Mouse (Mus musculus) megakaryocyte progenitor cell, adult 5-6 weeks (primary cell): ENCODE measurements around the gene Plaa. TPM values are rescaled to one million over a fixed set of nuclear protein-coding genes. Genes with fewer than 3 reads are reported as not detected.
"Not testable (repeated sequence)": the region's sequence is repeated elsewhere in the genome, so short reads cannot be mapped to it uniquely, and the experiment has no call there.

Experiments used
- ATAC-seq: replicated peaks from 2 replicates; pipeline ENCODE4 v1.8.0; 2016; ENCODE audit warnings: mild to moderate bottlenecking, moderate TSS enrichment, inconsistent platforms; ENCODE audit not compliant: poor library complexity
- total RNA-seq, 2 experiments: library from RNA; stranded (forward) in 1 of 2; stranded (reverse) in 1 of 2; fragments of 157-497, 149-512 nt in 1 of 2; fragments of 200-1000 nt in 1 of 2; gene quantifications; 2 replicates each; pipeline versions ENCODE4 v1.2.3 to v1.2.4; 2015 to 2017

Gene Plaa
- total RNA-seq (2015) (75.1 and 82.3 TPM in 2 replicates), total RNA-seq (2017) (102 and 109 TPM in 2 replicates)

DNA sequence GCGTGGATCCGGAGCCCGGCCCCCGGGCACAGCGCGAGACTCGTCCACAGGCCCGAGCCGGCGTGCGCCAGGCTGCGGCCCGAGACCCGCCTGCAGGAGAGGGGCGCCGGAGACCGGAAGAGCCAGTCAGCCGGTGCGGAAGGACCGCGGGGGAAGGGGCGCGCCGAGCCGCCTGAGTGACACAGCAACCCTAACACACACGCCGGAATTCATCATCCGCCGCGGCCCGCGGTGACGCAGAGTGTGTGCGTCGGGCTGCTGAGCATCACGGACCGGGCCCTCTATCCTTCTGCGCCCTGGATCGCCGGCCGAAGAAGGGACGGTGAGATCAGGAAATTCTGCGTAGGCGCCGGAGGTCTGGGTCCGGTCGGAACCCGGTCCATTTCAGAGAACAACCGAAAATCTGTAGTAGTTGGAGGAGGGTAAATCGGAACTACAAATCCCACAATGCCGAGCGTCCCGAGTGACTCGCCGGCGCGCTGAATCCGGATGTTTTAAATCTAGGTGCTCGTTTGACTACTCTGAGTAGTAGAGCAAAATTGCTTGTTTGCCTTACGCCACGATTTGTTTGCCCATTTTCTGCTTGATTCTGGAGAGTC is at the start of gene Plaa:
Gene Plaa (minus strand): TSS at position 214 of the 599 bp plus-strand sequence.
- peak; percentile 97 for ATAC-seq

DNA sequence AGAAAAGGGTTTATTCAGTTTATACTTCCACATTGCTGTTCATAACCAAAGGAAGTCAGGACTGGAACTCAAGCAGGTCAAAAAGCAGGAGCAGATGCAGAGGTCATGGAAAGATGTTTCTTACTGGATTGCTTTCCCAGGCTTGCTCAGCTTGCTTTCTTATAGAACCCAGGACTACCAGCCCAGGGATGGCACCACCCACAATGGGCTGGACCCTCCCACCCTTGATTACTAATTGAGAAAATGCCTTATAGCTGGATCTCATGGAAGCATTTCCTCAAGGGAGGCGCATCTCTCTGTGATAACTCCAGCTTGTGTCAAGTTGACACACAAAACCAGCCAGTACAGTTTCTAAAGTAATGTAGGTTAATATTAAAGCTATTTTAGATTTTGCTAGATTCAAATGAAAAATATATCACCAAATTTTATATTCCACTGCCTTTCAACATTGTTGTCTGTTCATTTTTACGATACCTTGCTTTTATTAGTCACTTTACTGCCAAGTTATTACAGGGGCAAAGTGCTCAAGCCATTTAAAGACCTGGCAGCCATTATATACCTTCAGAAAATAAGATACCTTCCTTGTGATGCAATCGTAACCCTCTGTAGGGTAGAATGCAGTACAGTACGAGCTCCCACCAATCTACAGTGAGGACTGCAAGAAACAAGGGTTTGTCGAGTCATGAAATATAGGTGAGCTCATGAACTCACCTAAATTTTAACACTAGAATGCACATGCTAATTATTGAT is 47.6 kb upstream of the Plaa start:
- ATAC-seq = not testable (repeated sequence)

DNA sequence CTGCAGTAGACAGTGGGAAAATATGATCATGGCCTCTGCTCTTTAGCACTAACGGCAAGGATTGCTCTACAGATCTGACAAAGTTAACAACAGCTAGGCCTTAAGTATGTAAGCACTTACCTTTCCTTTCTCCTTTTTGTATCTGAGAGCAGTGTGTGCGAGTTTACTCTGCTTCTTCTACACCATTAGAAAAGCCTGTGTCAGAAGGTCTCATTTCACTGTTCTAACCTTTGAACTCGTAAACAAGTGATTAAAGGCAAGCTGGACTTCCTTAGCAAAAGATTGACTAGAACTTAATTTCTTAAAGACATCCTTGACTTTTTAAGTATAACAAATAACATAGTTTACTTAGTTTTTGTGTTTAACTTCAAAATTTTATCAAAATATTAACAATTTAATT is 46.9 kb upstream of the Plaa start, which contains the start of gene Lrrc19:
Gene Lrrc19 (minus strand): TSS at position 225 of the 400 bp plus-strand sequence.
- no peak for ATAC-seq

DNA sequence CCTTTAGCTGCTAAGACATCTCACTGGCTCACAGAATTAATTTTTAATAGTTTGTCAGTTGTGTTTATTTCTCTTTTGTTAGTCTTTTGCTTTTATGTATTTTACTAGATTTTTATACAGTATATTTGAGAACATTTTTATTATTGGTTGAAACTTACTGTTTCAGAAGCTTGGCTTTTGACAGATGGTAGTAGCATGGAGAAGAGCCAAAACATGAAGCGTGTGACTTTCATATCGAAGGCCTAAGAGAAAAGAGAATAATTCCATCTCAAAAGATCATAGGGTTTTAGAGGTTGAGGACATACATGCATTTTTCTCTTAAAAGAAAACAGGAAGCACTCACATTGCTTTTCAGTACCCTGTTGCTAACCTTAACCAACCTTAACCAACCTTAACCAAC is 40.1 kb upstream of the Plaa start:
- no peak for ATAC-seq

DNA sequence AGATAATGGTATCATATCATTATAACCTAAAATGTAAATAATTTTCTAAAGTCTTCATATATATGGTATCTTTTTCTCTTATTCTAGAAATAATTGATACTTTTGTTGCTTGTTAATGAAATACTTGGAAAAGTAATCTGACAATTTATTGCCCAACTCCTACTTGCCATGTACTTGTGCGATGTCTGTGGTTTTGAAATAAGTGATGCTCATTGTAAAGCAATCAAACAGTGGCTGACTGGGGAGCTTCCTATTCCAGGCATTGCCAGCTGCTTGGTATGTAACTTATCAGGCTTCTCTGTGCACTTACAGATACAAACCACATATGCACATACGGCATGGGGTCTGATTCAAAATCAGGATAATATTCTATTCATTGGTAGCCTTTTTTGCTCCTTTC is 17.0 kb upstream of the Plaa start:
- no peak for ATAC-seq

DNA sequence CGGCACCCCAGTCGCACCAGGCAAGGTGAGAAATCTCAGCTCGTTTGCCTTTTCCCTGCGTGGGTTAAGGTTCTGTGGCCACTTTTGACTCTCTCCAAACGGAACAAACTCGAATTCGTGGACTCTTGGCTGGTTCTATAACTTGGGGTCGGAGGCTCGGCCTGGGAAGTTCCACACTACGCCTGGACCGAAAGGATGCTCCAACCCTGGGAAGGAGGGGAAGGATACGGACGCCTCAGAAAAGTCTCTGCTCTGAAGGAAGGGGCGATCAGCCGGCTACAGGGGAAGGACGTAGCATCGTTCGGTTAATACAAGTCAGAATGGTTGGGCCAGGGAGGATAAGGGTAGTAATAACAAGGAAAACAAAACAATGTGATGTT is 11.6 kb upstream of the Plaa start:
- peak; percentile 41 for ATAC-seq

DNA sequence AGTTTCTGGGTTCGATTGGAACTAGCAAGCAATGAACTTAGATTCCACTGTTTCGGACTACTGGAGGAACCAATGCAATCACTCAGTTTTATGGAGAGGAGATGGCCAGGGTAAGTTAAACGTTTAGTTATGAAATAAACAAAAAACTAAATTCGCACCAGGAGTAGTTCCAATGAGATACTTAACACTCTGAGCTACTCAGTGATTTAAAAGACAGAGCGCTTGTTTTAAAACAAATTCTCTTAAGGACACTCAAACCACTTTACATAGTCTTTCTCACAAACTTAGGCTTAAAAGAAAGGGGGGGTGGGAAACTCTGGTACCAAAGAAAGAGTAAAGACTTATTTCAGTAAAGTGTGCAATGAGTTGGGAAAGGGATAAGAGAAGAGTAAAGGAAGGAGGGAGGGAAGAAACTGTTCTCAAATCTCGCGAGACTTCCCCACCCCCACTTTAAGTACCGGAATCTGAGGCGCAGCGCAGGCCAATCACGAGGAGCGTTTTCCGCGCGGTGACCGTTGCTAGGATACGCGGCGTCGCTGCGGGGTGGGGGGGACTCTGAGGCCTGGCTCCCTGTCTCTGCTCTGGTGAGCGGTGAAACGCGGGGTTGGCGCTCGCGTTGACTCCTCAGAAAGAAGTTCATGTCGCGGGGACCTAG is 11.1 kb upstream of the Plaa start, which contains the start of gene Ift74:
Gene Ift74 (plus strand): TSS at position 520 of the 655 bp plus-strand sequence.
- peak; percentile 100 for ATAC-seq

DNA sequence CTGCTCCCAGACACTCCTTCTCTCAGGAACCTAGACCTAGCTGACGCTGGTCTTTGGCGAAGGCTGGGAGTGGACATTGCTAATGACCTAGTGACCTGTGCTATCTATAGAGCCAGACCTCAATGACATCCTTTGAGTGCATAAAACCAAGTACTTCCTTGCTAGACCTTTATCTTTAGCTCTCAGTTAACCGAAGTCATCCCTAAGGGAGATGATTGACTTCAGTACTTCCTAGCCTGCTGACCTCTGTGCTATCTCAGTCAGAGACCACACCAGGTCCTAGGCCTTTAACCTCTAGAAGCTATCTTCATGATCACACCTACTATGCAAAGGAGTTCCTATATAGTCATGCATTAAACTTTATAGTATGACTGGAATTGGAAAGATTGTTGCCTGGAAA is 7.3 kb upstream of the Plaa start:
- no peak for ATAC-seq

DNA sequence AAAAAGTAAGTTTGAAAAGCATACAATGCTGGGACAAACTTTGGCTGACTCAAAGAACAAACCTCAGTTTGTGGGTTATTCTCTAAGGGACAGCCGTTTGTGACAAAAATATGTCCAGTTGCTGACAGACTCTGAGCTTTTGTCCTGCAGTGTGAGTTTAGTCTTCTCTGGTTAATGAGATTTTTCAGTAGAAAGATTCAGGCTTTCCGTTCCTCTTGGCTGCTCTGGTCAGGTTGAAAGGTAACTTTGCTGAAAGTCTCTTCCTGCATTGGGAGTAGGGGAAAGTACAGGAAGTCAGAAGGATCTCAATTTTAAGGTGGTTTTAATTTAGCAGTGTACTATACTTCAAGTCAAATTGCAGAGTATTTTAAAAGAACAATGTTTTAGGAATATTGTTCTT is 2.5 kb upstream of the Plaa start:
- ATAC-seq = no peak

DNA sequence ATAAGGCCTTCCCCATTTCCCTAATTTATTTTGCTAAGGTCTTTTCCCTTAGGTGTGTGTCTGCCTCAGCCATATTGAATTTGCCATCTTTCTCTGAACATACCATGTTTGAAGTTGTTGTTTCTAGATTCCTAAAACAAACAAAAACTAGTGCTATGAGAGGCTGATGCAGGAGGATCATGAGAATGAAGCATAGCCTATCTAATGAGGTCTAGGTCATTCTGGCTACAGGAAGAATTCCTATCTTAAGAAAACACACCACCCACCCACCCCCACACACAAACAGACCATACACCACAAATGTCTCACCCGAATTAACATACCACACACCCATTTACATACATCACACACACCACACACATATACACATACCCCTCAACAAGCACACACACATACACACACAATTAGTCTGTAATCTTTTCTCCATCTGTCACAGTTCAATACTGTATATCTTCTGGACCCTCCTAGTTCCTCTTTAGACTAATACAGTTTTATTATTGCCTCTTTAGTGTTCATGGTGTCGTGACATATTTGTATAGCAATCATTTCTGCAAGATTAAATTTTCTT is 1.5 kb upstream of the Plaa start:
- ATAC-seq = no peak

DNA sequence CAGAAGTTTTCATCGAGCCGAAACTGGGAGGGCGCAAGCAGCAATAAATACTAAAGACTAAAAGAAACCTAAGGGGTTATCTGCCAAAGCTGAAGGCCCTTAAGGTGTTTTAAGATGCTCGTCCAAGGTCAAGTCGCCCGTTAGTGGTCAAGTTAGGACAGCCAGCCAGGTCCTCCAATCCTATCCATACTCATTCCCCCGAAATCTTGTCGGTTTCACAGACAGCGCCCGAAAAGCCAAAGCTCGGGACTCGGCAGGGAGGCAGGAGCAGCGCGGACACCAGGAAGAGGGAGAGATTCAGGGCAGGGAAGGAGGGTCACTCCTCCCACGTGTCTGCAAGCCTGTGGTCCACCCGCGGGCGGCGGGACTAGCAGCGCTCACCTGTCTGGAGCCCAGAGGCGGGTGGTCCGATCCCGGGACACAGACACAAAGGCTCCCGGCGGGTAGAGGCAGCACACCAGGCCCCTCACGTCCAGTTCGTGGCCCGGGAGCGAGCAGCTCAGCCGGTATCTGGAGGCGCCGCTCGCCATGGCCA is 481 bp downstream of the Plaa start:
- peak; percentile 49 for ATAC-seq

DNA sequence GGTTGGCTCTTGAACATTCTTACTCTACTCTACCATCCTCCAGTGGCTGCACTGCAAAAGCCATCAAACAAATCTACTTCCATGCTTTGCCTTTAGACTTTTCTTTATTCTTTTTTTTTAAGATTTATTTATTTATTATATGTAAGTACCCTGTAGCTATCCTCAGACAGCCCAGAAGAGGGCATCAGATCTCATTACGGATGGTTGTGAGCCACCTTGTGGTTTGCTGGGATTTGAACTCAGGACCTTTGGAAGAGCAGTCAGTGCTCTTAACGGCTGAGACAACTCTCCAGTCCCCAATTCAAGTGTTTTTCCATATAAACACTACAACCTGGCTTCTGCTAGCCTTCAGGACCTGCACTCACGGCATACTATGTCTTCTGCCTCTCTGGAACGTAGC is 1.6 kb downstream of the Plaa start:
- no peak for ATAC-seq

DNA sequence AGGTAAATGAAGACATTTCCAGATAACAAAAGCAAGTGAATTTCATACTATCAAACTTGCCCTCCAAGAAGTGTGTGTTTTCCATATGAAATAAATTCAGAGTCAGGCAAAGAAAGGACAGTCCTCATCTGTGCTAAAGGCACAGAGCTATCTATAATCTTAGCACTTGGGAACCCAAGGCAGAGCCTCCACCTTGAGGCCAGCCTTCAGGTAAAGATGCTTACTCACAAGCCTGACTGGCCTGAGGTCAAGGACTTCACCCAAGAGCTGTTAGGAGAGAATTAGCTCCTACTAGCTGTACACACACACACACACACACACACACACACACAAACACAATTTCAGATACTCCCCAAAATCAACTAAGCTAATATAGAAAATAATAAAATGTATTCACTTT is 10.3 kb downstream of the Plaa start:
- no peak for ATAC-seq

DNA sequence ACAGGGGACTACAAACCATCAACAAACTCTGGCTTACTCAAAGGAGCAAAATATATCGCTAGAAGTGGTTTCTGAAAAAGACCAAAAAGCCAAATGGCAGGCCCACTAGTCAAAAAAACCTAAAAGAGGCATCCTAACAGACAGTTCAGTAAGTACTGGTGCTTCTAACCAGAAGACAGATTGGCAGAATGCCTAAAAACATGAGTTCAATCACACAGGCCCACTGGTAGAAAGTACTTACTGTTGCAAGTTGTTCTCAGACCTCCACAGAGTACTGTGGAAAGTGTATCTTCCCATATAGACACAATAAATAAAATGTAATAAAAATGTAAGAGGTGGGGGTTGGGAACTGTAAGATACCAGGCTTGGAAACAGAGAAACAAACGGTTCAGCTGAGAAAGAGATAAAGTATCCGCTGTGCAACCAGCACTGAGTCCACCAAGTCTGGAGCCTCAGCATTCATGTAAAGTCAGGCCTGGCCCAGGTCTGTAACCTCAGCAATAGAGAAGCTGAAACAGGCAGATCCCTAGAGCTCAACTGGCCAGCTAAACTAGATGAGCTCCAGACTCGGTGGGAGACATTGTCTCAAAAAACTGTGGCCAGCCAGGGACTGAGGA is 11.2 kb downstream of the Plaa start:
- peak; percentile 67 for ATAC-seq

DNA sequence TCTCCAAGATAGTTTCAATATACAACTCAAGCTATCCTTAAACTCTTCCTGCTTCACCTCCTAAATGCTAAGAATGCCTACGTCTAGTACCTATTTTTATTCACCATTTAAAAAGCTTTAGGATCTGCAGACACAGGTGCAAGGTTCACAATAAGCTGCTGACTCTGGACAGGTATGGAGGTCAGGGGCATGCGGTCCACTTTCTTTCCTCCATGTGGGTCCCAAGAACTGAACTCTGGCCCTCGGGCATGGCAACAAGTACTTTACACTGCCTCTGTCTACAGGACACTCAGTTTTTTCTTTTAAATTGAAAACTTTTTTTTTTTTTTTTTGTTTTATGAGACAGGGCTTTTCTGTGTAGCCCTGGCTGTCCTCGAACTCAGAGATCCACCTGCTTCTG is 30.4 kb downstream of the Plaa start:
- ATAC-seq = no peak

DNA sequence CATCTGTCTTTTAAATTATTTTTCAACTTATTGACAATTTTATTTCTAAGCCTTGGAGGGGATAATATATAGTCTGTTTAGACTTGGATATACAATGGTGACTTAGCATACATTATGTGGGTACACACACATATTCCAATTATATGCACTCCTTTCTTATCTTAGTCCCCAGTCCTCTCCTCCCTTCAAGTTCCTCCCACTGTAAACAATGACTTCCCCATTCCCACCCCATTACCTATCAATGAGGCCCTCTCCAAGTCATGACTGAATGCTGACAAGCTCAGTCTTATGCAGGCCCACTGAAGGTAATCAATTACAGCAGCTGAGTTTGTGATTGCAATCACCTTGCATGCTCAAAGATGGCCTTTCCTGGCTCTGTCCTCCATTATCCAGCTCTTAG is 38.7 kb downstream of the Plaa start:
- peak; percentile 57 for ATAC-seq

DNA sequence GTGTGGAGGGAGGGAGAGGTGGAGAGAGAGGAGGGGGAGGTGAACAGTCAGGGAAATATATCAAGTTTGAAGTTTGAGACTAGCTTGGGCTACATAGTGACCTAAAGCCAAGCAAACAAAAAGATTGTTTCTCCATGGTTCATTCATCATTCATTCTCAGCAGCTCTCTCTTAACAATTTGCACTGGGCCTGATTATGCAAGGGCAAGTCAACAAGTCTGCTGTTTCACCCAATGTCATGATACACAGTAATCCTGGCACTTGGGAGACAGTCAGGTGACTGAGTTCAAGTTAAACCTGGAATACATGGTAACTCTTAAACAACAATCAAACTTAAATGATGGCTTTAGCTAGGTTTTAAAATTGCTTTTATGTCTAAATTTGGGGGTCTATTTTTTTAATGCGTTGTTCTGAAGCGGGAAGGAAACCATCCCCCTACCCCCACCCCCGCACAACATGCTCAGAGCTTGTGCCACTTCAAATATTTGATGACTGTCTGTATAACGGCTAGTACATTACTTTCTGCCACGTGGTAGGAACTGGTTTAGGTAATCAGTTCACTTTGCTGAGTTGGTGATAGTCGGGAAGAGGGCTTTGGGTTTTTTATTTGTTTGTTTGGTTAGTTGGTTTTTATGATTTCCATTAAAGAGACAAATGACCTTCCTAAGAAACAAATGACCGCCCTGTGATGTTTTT is 40.9 kb downstream of the Plaa start:
- no peak for ATAC-seq

DNA sequence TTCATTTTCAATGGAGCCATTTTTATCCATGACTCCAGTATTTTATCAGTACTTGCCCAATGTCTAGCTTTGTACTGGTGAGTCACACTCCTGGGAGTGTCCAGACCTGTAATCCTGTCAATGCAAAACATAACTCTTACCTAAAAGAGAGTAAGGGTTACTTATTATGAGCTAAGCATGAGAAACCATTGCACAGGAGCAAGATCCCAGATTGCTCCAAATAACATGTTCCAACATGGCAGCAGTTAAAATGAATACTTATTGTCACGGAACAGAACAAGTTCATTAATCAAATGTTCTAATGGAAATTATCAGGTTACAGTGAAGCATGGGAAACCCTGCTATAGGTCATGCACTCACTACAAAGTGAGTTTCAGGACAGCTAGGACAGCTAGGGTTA is 42.7 kb downstream of the Plaa start:
- ATAC-seq = no peak

DNA sequence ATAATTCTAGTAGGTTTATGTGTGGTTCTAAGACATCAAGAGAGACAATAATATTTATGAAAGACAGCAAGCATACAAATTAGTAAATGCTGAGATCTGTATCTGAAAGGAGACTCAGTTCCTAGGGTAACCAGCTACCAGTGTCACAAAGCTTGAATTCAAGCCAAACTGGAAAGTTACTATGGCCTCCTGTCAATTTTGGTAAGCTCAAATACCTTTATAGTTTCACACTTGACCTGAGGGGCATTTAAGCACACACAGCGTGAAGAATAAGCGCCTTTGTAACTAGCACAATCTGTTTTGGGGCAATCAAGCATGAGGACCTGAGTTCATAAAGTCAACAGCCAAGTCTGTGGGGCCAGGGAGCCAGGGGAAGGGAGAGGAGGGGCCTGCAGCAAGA is 43.8 kb downstream of the Plaa start:
- ATAC-seq = no peak

DNA sequence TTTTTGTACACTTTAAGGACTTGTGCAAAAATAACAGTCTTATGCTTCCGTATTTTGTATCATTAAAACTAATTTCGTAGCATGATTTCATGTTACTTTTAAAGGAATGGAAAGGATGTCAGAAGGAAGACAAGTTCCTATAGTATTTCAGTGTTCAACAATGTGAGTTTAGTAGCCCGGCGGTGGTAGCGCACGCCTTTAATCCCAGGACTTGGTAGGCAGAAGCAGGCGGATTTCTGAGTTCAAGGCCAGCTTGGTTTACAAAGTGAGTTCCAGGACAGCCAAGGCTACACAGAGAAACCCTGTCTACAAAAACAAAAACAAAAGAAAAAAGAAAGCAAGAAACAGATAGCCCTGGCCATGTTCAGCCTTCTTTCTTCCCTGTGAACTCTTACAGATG is 45.9 kb downstream of the Plaa start:
- no peak for ATAC-seq
